Mouse (Mus musculus) testis, adult 2 months (tissue): ENCODE results near the gene Erich6.

Source experiments
- CTCF ChIP-seq: fragments of 200-500 bp; IDR thresholded peaks from 2 replicates; pipeline ENCODE4 v1.5.1; 2012; ENCODE audit warnings: low read depth, mild to moderate bottlenecking, inconsistent platforms, low read length, moderate library complexity; ENCODE audit not compliant: control insufficient read depth, insufficient read depth, insufficient replicate concordance
- POLR2A ChIP-seq: fragments of 200-500 bp; IDR thresholded peaks from 2 replicates; pipeline ENCODE4 v1.6.1; 2012; ENCODE audit warnings: low read depth, mild to moderate bottlenecking, inconsistent platforms, low read length, moderate library complexity; ENCODE audit not compliant: control insufficient read depth

GRCm38 (mm10) chr3:58673295-58673694 is 36.3 kb upstream of the Erich6 start:
- no peak for TF ChIP-seq CTCF
- TF ChIP-seq POLR2A: no peak
